Mouse (Mus musculus): ENCODE results near the gene Myod1.
A peak's percentile ranks its signal among the peaks of the same experiment; 100 is the strongest.

Myod1 gene

DNA sequence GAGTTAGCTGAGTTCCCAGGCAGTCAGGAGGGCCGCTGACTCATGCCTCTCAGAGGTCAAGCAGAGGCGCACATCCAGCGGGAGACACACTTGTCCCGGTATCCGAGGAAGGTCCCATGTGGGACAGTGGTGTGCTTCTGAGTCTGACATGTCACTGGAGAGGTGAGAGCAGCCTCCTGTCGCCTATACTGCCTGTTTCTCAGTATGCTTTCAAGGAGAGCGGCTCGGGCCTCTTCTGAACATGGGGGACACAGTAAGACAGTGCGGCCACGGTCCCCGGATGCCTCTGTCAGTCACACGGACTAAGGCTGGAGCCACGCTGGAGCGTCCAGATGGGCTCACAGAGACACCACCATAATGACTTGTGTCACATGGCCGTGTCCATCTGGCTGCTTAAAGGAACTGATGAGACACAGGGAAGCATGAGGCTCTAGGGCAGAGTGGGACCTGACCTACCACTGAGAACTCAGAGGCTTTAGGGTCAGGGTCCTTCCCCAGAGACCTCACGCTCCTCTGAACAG is 41.9 kb downstream of the Myod1 start:
- no peak for DNase-seq

DNA sequence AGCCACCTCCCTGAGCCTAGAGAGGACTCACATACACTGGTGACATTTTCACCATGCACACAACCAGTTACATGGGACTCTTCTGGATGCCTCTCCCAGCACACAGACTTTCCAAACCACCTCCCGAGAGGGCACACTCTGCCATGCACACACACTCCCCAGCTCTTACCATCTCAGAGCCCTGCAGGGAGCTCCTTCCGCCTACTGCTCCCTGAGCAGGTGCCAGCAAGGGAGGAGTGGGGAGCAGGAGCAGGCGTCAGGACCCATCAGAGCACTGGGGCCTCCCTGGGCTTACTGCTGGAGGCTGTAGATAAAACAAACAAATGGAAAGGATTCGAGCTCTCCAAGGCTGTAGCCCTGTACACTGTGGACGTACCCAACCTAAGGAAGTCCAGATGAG is 45.3 kb downstream of the Myod1 start:
- DNase-seq, result no peak

DNA sequence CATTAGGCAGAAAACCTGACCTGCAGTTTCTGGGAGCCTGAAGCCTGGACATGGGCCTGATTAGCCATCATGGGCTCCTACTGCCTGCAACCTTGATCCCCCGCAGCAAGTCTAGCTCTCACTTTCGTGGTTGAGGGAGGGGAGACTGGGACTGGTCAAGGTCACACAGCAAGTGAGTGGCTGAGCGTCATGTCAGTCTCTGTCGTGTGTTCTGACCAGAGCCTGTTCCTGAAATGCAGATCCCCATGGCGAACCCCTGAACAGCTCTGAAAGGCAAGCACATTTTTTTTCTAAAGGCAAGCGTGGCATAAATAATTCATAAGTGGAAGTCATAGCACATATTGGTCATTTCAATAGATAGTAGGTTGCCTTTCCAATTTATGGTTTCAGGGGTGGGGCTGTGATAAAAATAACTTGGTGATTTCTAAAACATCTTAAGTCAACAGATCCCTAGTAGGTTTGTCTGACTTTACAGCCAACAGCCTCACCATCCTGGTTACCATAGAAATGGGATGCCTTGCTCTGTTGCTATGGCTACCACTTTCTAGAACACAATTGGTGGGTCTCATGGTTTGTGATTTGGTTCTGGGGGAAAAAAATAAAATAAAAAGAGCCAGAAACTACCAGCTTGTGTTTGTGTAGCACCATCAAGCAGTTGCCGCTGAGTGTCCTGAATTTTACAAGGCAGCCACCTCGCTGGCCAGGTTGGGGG is 45.9 kb downstream of the Myod1 start:
- no peak for DNase-seq

DNA sequence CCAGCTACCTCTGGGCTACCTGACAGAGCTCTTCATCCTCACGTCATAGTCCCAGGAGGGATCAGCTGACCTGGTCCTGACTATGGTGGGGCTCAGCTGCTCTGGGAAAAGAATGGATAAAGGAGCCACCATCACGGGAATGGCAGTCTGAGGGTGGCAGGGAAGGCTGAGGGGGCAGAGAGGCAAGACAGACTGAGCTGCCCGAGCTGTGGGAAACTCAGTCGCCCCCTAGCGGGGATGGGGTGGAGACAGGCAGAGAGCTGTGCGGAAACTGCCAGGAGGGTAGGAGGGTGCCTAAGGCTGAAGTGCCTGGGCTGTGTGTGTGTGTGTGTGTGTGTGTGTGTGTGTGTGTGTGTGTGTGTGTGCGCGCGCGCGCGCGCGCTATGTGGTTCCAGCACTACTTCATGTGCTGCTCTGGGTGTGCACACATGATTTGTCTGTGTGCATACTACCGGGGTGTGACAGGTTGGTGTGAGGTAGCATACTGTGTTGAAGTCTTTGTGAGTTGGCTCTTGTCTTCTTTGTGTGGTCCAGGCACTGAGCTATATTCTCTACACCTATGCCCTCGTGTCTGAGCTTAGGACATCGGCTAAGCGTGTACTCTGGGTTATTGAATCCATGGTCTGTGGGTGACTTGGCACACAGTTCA is 46.6 kb downstream of the Myod1 start:
- DNase-seq, result peak; percentile 31

DNA sequence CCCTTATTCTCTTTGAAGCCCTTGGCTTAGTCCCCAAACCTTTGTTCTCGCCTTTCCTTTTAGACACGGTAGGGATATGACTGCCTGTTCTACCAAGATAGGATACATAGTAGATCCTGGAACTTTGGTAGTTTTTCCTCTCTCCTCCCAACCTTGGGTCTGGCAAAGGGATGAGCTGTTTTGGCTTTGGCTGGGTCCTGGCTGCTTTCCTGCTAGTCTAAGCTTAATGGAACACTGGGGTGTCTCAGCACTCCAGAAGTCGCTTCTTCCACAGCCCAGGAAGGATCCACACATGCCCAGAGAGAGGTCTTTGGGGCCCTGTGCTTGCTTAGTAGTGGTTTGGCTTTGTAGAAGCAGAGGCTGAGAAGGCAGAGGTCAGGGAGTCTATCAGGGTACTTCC is 47.7 kb downstream of the Myod1 start:
- no peak for DNase-seq

DNA sequence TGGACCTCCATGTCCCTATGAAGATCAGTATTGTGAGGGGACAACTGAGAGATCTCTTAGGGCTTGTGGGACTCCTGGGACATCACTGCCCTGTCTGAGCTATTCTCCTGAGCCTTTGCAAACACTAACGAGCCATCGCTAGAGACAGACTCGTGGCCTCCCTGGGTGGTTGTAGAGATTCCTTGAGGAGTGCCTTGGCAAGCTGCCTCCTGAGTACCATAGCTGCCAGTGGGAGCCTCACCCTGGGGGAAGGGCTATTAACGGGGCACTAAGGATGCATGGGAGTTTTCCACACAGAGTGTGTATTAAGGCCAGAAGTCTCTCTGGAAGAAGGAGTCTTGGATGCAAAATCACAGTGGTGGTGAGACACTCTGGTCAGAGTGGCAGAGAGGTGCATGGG is 48.7 kb downstream of the Myod1 start:
- no peak for DNase-seq
